Mouse (Mus musculus): ENCODE data around the gene Tle3.

DNA sequence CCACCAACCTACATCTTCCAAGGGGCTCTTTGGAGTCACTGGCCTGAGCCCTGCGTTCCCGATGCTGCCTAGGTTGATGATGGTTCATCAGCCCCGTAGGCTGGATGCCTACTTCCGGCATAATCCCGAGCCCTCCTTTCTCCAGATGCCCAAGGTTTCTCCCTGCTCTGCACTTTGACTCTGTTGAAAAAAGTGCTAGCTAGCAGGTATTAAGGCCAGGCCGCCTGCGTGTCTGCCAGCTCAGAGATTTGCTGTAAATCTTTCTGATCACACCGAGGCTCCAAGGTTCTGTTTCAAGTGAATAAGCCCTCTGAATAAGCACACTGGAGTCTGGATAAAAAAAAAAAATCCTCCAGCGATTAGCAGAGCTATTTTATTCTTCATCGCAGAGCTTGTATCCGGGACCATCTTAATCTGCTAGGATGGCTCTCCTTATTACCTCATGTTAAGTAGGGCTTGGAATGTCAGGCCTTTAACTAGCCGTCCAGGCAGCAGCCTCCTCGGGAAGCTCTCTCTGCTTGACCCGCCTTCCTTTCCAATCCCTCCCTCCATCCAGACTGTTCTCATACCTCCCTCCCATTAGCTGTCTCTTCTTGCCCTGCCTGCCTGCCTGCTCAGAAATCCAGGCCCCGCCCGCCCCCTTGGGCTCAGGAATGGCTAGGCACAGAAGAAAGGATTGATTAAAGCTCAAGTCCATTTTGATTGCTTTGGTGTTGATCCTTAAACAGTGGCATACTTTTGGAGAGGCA is 31.9 kb downstream of the Tle3 start:
- TF ChIP-seq CTCF (conservative IDR thresholded peaks at IDR 0.05; ENCODE audit: low read length), result no peak
- TF ChIP-seq POU5F1 (IDR thresholded peaks at IDR 0.05; ENCODE audit: borderline replicate concordance, low read length), result no peak
- no peak for TF ChIP-seq NANOG (IDR thresholded peaks at IDR 0.05; ENCODE audit: borderline replicate concordance, low read length)
